Mouse (Mus musculus) cerebellum, adult (tissue): ENCODE measurements around the gene Gpr35.
A peak's percentile ranks its signal among the peaks of the same experiment; 100 is the strongest.

Experiments used
- ATAC-seq: cut with Nextera tagmentation; 2 replicates; pipeline ENCODE4 v1.9.2; 2017; ENCODE audit warnings: mild to moderate bottlenecking, moderate library complexity, mixed read lengths; ENCODE audit not compliant: insufficient number of reproducible peaks, low FRiP score, low TSS enrichment

The Gpr35 gene

DNA sequence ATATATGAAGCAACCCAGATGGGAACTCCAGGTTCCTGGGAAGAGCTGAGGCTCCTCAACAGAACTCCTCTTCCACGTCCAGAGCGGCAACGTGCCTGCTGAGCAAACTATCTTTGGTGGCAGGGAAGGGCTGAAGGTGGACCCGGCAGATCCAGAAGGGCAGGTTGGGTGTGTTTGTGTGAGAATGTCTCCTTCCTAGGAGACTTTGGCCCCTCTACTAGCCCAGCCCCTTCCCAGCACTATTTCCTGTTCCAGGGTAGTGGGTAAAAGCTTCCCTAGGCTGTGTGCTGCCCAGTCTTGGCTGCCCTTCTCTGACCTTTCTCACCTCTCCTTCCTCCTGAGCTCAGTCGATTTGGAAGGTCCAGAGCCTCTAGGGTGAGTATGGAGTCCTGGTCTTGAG, at the start of gene Gpr35:
Gpr35 (plus strand) TSS at position 259 of the 400 bp plus-strand sequence.
- no peak for ATAC-seq

DNA sequence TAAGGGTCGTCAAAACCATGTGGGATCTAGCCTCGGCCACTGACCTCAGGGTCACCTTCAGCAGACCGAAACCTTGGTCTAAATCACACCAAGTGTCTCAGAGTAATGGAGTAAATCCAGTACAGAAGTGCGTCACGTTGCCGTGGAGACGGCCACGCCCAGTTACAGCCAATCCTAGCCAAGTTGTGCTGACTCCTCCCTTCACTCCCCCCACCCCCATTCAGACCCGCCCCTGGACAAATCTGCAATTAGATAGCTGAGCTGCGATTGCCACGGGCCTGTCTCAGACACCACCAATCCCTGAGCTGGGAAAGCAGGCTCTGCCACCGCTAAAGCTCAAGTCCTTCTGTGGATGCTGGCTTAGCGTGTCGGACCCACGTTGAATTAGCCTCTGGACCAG, 47.9 kb upstream of the Gpr35 start, which contains the start of gene Ankmy1:
Ankmy1 (minus strand) TSS at position 121 of the 400 bp plus-strand sequence.
- no peak for ATAC-seq

DNA sequence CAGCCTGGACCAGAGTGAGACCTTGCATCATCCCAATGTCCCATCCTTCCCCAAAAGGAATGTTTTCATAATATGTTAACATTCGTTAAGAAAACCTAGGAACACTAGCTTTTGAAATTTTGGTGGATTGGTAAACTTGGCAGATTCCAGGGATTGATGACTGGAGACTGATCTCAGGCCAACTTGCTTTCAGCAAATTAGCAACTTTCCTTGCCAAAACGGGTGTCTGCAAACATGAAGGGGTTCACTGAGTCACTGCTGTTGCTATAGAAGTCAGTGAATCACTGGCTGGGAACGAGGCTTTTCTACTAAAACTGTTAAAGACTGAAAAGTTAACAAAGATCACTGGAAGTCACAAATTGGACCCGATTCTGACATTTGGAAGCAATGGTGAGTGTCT, 47.0 kb upstream of the Gpr35 start:
- no peak for ATAC-seq

- no peak for ATAC-seq
Observed at GRCm38 (mm10) chr1:92905703-92906310, 44.9 kb upstream of the Gpr35 start.

GRCm38 (mm10) chr1:92906779-92907631, 43.7 kb upstream of the Gpr35 start, which contains the start of gene Dusp28:
Gene Dusp28, plus strand, starts transcription at chr1:92906981.
- peak; percentile 69 for ATAC-seq

- ATAC-seq: no peak
Observed at GRCm38 (mm10) chr1:92907632-92908360, 42.9 kb upstream of the Gpr35 start.

GRCm38 (mm10) chr1:92908664-92909063, 42.0 kb upstream of the Gpr35 start:
- ATAC-seq: no peak

DNA sequence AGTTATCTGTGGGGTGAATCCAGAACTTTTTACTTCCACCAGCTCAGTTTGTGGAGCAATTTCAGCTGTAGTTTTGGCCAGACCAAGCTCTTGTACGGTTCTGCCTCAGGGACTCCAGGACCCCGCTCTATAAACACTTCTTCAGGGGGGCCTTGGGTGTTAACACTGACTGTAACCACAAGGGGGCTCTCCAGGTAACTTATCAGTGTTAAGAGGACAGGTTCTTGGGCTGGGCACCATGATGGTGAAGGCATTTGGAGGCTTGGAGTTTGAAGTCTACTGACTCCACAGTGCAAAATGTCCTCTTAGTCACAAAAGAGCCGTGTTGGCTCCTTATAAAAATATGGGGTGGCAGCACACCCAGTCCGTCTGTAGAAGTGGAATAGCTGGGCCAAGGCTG, 41.6 kb upstream of the Gpr35 start:
- no peak for ATAC-seq

DNA sequence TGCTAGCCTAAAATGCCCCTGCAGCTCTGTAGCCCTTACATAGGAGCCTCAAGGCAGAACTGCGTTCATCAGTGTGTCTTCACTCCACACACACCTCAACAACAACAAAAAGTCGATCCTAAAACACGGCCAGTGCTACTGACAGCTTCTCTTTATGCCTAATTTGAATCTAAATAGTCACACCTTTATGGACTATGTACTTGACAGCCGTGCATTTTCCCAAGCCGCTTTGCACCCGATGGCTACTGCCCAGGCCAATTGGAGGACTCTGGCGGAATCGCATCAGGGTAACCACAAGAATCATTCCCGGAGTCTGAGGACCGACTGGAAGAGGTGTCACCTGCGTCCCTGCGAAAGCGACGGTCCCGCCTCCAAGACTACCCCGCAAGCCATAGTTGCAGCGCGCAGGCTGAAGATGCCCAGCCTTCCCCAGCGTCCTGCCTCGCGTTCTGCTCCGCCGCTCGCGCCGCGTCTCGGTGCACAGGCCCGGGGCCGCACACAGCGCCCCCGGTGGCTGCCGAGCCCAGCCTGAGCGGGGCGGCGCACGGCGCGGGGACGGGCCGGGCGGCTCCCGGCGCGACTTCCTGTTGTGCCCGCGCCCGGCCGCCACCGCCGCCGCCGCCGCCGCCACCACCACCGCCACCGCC, 40.3 kb upstream of the Gpr35 start, which contains the start of gene Rnpepl1:
Rnpepl1 (plus strand) TSS at position 545 of the 647 bp plus-strand sequence.
- peak; percentile 54 for ATAC-seq

GRCm38 (mm10) chr1:92910925-92911720, 39.5 kb upstream of the Gpr35 start:
- ATAC-seq: no peak; the same call in 1 of the 2 replicates

- no peak for ATAC-seq
Observed at GRCm38 (mm10) chr1:92911721-92912138, 38.9 kb upstream of the Gpr35 start.

DNA sequence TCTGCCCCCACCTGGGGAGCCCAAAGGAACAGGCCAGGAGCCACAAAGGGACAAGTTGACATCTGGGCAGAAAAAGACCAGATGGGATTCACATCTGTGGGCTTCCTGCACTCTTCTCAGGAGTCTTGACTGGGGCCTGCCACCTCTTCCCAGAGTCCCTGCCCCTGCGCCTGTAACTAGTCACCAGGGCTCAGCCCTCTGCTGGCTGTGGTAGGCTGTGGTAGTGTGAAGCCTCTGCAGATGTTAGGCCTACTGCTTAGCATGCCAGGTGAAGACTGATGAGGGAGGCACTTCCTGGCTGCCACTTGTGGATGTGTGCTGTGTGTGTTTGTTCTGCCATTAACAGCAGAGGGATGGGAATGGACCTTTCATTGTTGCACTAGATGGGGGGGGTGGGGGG, 38.4 kb upstream of the Gpr35 start:
- no peak for ATAC-seq

GRCm38 (mm10) chr1:92914239-92914638, 36.4 kb upstream of the Gpr35 start:
- ATAC-seq: no peak

GRCm38 (mm10) chr1:92914993-92915392, 35.7 kb upstream of the Gpr35 start:
- no peak for ATAC-seq

DNA sequence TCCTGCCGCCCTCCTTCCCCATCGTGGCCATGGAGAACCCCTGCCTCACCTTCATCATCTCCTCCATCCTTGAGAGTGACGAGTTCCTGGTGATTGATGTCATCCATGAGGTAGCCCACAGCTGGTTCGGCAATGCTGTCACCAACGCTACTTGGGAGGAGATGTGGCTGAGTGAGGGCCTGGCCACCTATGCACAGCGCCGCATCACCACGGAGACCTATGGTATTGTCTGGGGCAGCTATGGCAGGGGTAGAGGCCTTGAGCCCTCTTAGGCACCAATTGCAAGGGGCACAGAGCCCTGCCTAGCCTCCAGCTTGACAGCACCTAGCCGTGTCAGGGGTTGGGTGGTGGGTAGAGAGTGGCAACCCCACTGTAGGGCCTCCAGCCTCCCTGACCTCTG, 33.9 kb upstream of the Gpr35 start:
- no peak for ATAC-seq

GRCm38 (mm10) chr1:92919151-92919550, 31.5 kb upstream of the Gpr35 start:
- ATAC-seq: no peak

GRCm38 (mm10) chr1:92919775-92920174, 30.9 kb upstream of the Gpr35 start:
- ATAC-seq: no peak

GRCm38 (mm10) chr1:92920474-92921200, 30.0 kb upstream of the Gpr35 start:
- ATAC-seq: no peak

GRCm38 (mm10) chr1:92921496-92921895, 29.2 kb upstream of the Gpr35 start:
- no peak for ATAC-seq
